Mouse (Mus musculus) G1E-ER4 (cell line): ENCODE data around the gene 3110040M04Rik. TPM values are rescaled to one million over a fixed set of nuclear protein-coding genes. Genes with fewer than 3 reads are reported as not detected.
"Not testable (repeated sequence)": the region's sequence is repeated elsewhere in the genome, so short reads cannot be mapped to it uniquely, and the experiment has no call there.

Experiments
- GATA1 ChIP-seq: IDR thresholded peaks from one replicate; pipeline ENCODE4 v1.8.0; 2012; ENCODE audit warnings: low read length, inconsistent platforms
- polyA plus RNA-seq: library from polyadenylated mRNA; stranded (reverse); fragments of >175 nt; gene quantifications from 2 replicates; pipeline ENCODE4 v1.2.3, GENCODE M21; 2012

The 3110040M04Rik gene
- polyA plus RNA-seq, 1 experiment: 1.1 TPM

DNA sequence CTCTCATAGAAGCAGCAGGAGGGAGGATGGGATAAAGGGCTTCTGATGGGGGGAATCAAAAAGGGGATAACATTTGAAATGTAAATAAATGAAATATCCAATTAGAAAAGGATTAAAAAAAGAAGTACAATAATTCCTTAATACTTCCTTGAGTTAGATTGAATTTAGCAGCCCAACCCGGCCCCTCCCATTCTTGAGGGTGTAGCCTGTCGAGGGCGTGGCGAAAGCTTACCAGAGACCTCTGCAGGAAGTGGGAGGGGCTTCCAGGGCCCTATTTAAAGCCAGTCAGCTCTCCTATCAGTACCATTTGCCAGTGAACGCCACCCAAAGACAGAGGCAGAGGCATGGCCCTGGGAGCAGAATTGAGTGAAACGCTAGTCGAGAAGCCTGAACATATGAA, 21.7 kb upstream of the 3110040M04Rik start, which contains the start of gene Gm47985:
Gene Gm47985 (plus strand): TSS at position 272 of the 400 bp plus-strand sequence.
- TF ChIP-seq GATA1: not testable (repeated sequence)

DNA sequence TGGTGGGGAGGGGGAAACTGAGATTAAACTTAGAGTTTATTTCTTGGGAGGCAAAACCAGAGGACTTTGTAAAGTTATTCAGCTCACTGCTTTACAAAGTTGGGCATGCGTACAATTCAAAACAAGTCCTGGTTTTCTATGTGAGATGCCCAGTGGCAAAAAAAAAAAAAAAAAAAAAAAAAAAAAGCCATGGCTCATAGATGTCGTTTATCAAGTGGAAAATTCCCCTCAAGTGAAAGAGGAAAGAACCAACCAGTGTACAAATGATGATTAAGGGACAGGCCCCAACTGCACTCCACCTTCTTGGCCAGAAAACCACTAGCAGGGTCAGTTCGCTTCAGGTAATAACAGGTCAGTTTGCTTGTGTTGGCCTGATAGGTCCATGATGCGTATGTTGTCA, 15.5 kb upstream of the 3110040M04Rik start:
- TF ChIP-seq GATA1: no peak

DNA sequence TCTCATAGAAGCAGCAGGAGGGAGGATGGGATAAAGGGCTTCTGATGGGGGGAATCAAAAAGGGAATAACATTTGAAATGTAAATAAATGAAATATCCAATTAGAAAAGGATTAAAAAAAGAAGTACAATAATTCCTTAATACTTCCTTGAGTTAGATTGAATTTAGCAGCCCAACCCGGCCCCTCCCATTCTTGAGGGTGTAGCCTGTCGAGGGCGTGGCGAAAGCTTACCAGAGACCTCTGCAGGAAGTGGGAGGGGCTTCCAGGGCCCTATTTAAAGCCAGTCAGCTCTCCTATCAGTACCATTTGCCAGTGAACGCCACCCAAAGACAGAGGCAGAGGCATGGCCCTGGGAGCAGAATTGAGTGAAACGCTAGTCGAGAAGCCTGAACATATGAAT, 11.8 kb upstream of the 3110040M04Rik start, which contains the start of gene Gm8947:
Gene Gm8947 (plus strand): TSS at position 302 of the 400 bp plus-strand sequence.
- TF ChIP-seq GATA1: not testable (repeated sequence)

DNA sequence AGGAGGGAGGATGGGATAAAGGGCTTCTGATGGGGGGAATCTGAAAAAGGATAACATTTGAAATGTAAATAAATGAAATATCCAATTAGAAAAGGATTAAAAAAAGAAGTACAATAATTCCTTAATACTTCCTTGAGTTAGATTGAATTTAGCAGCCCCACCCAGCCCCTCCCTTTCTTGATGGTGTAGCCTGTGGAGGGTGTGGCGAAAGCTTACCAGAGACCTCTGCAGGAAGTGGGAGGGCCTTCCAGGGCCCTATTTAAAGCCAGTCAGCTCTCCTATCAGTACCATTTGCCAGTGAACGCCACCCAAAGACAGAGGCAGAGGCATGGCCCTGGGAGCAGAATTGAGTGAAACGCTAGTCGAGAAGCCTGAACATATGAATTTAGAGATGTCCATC, 5.8 kb upstream of the 3110040M04Rik start, which contains the start of gene Gm47995:
Gene Gm47995 (plus strand): TSS at position 329 of the 400 bp plus-strand sequence.
- TF ChIP-seq GATA1: not testable (repeated sequence)

DNA sequence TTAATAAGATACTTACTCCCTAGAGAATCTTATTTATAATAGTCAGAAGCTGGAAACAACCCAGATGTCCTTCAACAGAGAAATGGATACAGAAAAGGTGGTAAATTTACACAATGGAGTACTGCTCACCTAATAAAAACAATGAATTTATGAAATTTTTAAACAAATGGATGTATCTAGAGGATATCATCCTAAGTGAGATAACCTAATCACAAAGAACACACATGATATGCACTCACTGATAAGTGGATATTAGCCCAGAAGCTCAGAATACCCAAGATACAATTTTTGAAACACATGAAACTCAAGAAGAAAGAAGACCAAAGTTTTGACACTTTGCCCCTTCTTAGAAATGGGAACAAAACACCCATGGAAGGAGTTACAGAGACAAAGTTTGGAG, 5.0 kb downstream of the 3110040M04Rik start:
- TF ChIP-seq GATA1: peak; percentile 54

- TF ChIP-seq GATA1: not testable (repeated sequence)
Observed at GRCm38 (mm10) chr1:151209824-151210355, 6.0 kb downstream of the 3110040M04Rik start, which contains the start of gene Gm47996. Gene Gm47996, plus strand, starts transcription at chr1:151210131.

DNA sequence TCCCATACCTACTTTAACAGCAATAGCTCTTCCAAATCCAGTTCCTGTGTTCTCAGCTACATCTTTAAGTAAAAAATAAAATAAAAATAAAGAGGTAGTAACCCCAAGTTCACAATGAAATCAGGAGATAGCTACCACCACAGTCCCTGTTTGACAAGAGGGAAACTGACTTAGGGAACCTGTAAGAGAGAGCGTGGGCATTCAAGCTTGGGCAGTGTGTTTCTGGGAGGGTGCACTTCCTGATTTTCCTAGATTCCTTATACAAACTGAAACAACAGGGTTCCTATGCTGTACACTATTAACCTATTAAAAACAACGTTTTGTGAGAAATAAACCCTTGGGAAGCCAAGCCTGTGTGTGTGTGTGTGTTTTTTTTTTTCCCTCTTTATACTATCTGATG, 10.9 kb downstream of the 3110040M04Rik start:
- TF ChIP-seq GATA1: no peak

DNA sequence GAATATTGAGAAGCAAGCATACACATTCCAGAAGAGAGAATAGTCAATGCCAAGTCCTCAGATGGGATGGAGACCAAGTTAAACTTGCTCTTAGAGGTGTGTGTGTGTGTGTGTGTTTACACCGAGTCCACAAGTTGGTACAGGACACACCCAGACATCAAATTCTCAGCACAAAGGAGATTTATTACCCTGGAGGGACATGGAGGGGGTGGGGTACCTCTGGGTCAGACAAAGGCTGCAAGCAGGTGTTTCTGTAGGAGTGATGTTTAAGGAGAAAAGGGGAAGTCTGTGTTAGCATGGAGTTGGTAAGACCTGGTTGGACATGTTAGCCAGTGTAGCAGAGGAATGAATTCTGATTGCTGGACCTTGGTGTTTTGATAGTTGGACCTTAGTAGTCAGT, 12.1 kb downstream of the 3110040M04Rik start:
- TF ChIP-seq GATA1: no peak

DNA sequence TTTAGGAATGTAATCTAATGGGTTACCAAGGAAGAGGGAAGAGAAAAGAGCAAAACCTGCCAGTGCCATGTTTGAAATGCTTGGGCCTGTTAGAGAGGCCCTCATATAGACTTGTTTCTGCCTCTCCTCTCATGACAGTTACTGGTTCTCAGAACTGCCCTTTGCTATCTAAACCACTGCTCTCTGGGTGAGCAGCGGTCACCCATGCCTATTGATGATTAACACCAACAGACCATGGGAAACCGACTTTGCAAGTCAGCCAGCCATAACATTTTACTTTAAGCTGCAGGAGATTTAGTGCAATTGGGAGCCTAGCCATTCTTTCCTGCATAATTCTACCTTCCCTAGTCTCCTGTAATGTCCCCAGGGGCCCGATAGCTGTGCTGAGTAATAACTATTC, 12.5 kb downstream of the 3110040M04Rik start:
- TF ChIP-seq GATA1: no peak

DNA sequence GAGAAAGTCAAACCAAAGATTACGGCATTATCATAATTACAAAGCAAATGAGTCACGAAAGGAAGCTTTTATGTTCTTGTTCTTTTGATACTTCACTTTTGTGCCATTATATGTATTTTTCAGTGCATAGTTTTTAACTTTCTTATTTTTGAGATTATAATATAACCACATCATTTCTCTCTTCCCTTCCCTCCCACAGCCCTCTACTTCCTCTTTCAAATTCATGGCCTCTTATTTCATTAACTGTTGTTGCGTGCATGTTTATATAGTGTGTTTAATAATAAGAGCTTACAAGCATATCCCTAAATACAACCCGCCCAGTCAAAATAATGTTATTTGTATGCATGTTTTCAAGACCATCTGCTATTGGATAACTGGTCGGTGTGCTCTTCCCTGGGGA, 15.1 kb downstream of the 3110040M04Rik start:
- no peak for TF ChIP-seq GATA1

DNA sequence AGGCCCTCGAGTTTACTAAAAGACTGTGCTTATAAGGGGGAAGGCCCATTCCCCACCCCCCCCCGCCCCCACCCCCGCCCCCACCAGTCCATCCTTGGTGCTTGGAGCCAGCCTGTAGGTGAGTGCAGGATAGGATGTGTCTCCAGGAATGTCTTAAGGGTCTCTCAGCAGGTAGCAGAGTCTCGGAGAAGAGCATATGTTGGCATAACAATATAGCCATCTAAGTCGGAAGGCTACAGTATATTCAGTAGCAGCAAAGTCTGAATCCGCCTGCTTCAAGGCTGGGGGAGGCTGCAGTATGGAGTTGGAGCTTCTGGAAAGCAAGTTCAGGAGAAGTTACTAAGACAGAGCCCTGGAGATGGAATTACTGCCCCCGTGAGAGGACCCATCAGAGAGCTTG, 16.2 kb downstream of the 3110040M04Rik start:
- no peak for TF ChIP-seq GATA1

DNA sequence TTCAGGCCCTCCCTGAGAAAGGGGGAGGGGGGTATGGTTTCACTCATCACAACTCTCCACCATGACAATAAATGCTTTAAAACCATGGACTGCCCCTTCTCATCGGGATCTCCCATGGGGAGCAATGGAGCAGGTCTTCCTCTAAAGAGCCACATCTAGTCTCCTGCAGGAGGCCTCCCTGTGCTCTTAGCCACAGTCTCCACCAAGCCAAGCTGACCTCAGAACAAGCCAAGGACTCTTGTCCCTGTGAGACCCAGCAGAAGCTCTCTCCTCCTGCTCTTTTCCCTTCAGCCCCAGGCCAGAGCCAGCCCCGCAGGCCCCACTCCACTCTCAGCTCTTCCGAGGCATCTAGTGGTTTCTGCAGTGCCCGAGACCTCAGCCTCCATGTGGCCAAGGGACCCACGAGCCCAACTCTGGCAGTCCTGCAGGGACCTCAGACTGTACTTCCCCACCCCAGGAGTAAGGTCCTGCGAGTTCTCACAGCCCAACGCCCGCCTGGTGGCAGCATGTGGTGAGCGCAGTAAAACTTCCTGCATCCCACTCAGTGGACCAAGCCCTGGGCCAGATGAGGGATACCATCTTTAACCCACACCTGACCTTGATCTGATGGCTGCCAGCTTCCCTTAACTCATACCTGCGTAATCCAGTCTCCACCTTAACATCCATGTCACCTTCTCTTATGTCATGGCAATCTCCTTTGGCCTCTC, 18.8 kb downstream of the 3110040M04Rik start:
- no peak for TF ChIP-seq GATA1

DNA sequence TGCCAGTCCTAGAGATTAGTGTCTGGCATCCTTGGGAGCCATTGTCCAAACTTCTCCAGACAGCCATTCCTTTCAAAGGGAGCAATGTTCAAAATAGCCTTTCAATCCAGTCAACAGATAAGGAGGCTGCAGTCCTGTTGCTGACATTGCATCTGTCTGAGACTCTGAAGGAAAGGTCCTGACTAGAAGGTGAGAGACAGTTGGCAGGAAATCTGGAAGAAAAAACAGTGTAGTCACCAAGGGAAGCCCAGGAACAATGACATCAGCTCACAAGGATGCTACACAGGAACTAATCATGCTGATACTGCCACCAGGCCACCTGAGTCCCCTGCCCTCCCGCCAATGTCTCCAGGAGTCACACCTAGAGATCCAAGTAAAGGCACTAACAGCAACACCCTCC, 19.5 kb downstream of the 3110040M04Rik start:
- TF ChIP-seq GATA1: no peak

DNA sequence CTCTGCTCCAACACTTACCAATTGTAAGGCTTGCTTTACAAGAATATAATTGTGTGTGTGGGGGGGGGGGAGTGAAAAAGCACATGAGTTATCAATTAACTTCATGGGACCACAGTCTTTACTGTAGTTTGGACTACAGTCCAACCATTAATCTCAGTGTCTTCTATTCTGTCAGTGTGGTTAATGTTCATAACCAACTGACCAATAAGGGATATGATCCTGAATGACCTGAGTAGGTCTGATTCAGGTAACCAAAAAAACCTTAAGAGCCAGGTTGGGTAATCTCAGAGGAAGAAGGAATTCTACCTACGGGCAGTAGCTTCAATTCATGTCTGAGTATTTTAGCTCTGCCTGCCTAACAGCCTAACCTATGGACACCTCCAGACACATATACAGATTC, 20.6 kb downstream of the 3110040M04Rik start:
- TF ChIP-seq GATA1: no peak

DNA sequence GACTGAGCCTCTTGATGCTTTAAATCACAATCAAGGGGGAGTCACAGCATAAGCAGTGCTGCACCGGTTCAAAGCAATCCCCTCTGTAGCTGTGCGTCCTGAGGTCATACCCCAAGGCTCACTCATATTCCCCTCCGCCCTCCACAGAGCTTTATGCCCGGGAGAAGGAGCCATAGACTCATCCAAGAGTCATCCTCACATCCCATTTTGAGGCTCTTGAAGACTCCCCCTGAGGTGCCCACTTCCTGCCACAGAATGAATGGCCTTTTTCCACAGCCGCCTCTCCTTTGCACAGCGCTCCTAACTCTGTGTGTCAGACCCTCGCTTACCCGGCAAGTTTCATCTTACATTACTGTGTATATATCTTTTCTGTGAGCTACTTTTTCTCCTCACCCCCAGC, 23.6 kb downstream of the 3110040M04Rik start:
- no peak for TF ChIP-seq GATA1

- no peak for TF ChIP-seq GATA1
Observed at GRCm38 (mm10) chr1:151228320-151228989, 24.5 kb downstream of the 3110040M04Rik start.
